Mouse (Mus musculus) spleen, adult 2 months (tissue): ENCODE data around the gene B4galt1. TPM values are rescaled to one million over a fixed set of nuclear protein-coding genes. Genes with fewer than 3 reads are reported as not detected.
A peak's percentile ranks its signal among the peaks of the same experiment; 100 is the strongest.

Experiments used
- DNase-seq, 2 experiments: peaks; one replicate each; pipeline versions ENCODE4 v3.0.0 to v3.0.0-alpha.2; 2012 to 2021; ENCODE audit warnings: low spot score in 2 of 2, low read depth in 1 of 2
- H3K27ac ChIP-seq: fragments of 200-500 bp; 2 replicates; pipeline ENCODE4 v1.5.1; 2012; ENCODE audit warnings: low read length, inconsistent platforms; ENCODE audit not compliant: insufficient read depth
- H3K27me3 ChIP-seq: fragments of 200-500 bp; 2 replicates; pipeline ENCODE4 v1.6.1; 2012; ENCODE audit warnings: mild to moderate bottlenecking, moderate library complexity, low read length, inconsistent platforms; ENCODE audit not compliant: control insufficient read depth, insufficient read depth
- H3K36me3 ChIP-seq: fragments of 200-500 bp; 2 replicates; pipeline ENCODE4 v1.6.1; 2012; ENCODE audit warnings: mild to moderate bottlenecking, low read length, inconsistent platforms; ENCODE audit not compliant: control insufficient read depth, insufficient read depth
- H3K4me1 ChIP-seq: fragments of 200-500 bp; 2 replicates; pipeline ENCODE4 v1.6.1; 2011; ENCODE audit warnings: inconsistent platforms; ENCODE audit not compliant: control insufficient read depth, insufficient read depth, insufficient read length
- H3K4me3 ChIP-seq: fragments of 200-500 bp; 2 replicates; pipeline ENCODE4 v1.5.1; 2011; ENCODE audit warnings: mild to moderate bottlenecking, inconsistent platforms; ENCODE audit not compliant: insufficient read depth, insufficient read length; ENCODE audit errors: extremely low read depth
- CTCF ChIP-seq: fragments of 200-500 bp; IDR thresholded peaks from 2 replicates; pipeline ENCODE4 v1.5.1; 2011; ENCODE audit warnings: mild to moderate bottlenecking, inconsistent platforms; ENCODE audit not compliant: insufficient read depth, insufficient read length, insufficient replicate concordance; ENCODE audit errors: extremely low read depth
- POLR2A ChIP-seq: fragments of 200-500 bp; IDR thresholded peaks from 2 replicates; pipeline ENCODE4 v1.6.1; 2011; ENCODE audit warnings: low read depth, low read length, inconsistent platforms
- WGBS: fragments of 180-500 bp; shearing (Covaris S2); methylation state at CpG from one replicate; pipeline ENCODE4 v1.1.7; 2018; 5-methylcytosine and 5-hydroxymethylcytosine counted together
- polyA plus RNA-seq: library from polyadenylated mRNA; depleted of rRNA; stranded (reverse); fragments of >200 nt; gene quantifications from 2 replicates; pipeline ENCODE4 v1.2.3, GENCODE M21; 2012; rRNA removed

The B4galt1 gene
- polyA plus RNA-seq, 1 experiment = 24.6 TPM

- peaks cover 3% of the 10 kb centered on the region; the same call in 1 of the 2 replicates for H3K4me1 ChIP-seq
- H3K27ac ChIP-seq = no peak overlapping the region
- WGBS = 21% methylated on average over 12 of the region's 12 CpGs
- peak; percentile 87; the same call in 1 of the 2 replicates for TF ChIP-seq CTCF
- no peak for TF ChIP-seq POLR2A
- H3K4me3 ChIP-seq = no peak overlapping the region; the same call in 1 of the 2 replicates
- H3K36me3 ChIP-seq = no peaks in the 10 kb centered on the region
- no peaks in the 10 kb centered on the region for H3K27me3 ChIP-seq
- DNase-seq = peak; percentile 74 to 76
Observed at GRCm38 (mm10) chr4:40774279-40775259, 79.2 kb downstream of the B4galt1 start.

- Histone ChIP-seq H3K27me3 (no peaks in the 10 kb centered on the region), H3K4me3 (no peak overlapping the region), H3K36me3 (0 out of 2 replicates have a peak, but pooled peaks cover 3% of the 10 kb centered on the region), H3K27ac (no peak overlapping the region), H3K4me1 (no peaks in the 10 kb centered on the region)
- no peak for DNase-seq
- TF ChIP-seq POLR2A = no peak
- no peak for TF ChIP-seq CTCF
- 27% methylated on average over 5 of the region's 5 CpGs for WGBS
Observed at GRCm38 (mm10) chr4:40759876-40760275, 93.9 kb downstream of the B4galt1 start.

- H3K27me3 ChIP-seq = no peaks in the 10 kb centered on the region
- H3K4me1 ChIP-seq = no peaks in the 10 kb centered on the region
- peak within 1 kb of the TSS; percentile 84 for H3K27ac ChIP-seq
- under 1% methylated on average over 40 of the region's 40 CpGs for WGBS
- TF ChIP-seq CTCF = no peak
- no peak for TF ChIP-seq POLR2A
- peak within 1 kb of the TSS; percentile 95 for H3K4me3 ChIP-seq
- peaks cover 13% of the 10 kb centered on the region for H3K36me3 ChIP-seq
- peak; percentile 90 to 96 for DNase-seq
Observed at GRCm38 (mm10) chr4:40757780-40758420, 95.9 kb downstream of the B4galt1 start, which contains the start of gene Smu1. Gene Smu1, minus strand, starts transcription at chr4:40757923.

GRCm38 (mm10) chr4:40757157-40757779, 96.5 kb downstream of the B4galt1 start:
- peak overlapping the region; percentile 95 for H3K4me3 ChIP-seq
- no peak for TF ChIP-seq CTCF
- no peak for TF ChIP-seq POLR2A
- peaks cover 18% of the 10 kb centered on the region for H3K36me3 ChIP-seq
- no peaks in the 10 kb centered on the region for H3K27me3 ChIP-seq
- WGBS = under 1% methylated on average over 39 of the region's 39 CpGs
- H3K4me1 ChIP-seq = no peaks in the 10 kb centered on the region
- DNase-seq = no peak
- peak overlapping the region; percentile 84 for H3K27ac ChIP-seq

Other genes starting within 250 kb of the B4galt1 start
- 3.8 and 4.4 TPM in 2 replicates for gene Aptx, start 150.8 kb downstream of the B4galt1 start, polyA plus RNA-seq
- 2.3 and 4.1 TPM in 2 replicates for gene Dnaja1, start 131.9 kb downstream of the B4galt1 start, polyA plus RNA-seq
- 9.2 and 11.8 TPM in 2 replicates for gene Smu1, start 96.1 kb downstream of the B4galt1 start, polyA plus RNA-seq
- not detected in 2 replicates for gene Spink4, start 66.0 kb upstream of the B4galt1 start, polyA plus RNA-seq
- 43.8 and 76.3 TPM in 2 replicates for gene Bag1, start 94.3 kb upstream of the B4galt1 start, polyA plus RNA-seq
- 5.8 and 6.2 TPM in 2 replicates for gene Chmp5, start 94.4 kb upstream of the B4galt1 start, polyA plus RNA-seq
- 23.4 and 27.5 TPM in 2 replicates for gene Nfx1, start 116.9 kb upstream of the B4galt1 start, polyA plus RNA-seq
- 0.07 and 0.14 TPM in 2 replicates for gene Aqp7, start 194.1 kb upstream of the B4galt1 start, polyA plus RNA-seq
- 3.4 and 4.7 TPM in 2 replicates for gene Aqp3, start 244.2 kb upstream of the B4galt1 start, polyA plus RNA-seq